Mouse (Mus musculus) MEL (cell line): ENCODE measurements around the gene Glmp. TPM values are rescaled to one million over a fixed set of nuclear protein-coding genes. Genes with fewer than 3 reads are reported as not detected.
"Not testable (repeated sequence)": the region's sequence is repeated elsewhere in the genome, so short reads cannot be mapped to it uniquely, and the experiment has no call there.

ENCODE experiments used
- DNase-seq: peaks from one replicate; pipeline ENCODE4 v3.0.0; 2011; ENCODE audit warnings: low read depth, low spot score
- H3K27ac ChIP-seq: 2 replicates; pipeline ENCODE4 v1.5.1; 2012; ENCODE audit warnings: low read depth, mild to moderate bottlenecking, control low read depth, low read length, moderate library complexity; ENCODE audit not compliant: control insufficient read depth
- H3K27me3 ChIP-seq, 2 experiments: fragments of 150-350 bp in 1 of 2; sonication (generic) in 1 of 2; 2 replicates each; pipeline ENCODE4 v1.6.1; 2012; ENCODE audit warnings: low read length in 2 of 2, mild to moderate bottlenecking in 2 of 2, improper control_type of control experiment in 1 of 2, moderate library complexity in 1 of 2; ENCODE audit not compliant: insufficient read depth in 2 of 2, control insufficient read depth in 1 of 2
- H3K36me3 ChIP-seq, 2 experiments: 2 replicates each; pipeline ENCODE4 v1.6.1; 2012 to 2014; ENCODE audit warnings: low read length in 2 of 2, improper control_type of control experiment in 1 of 2, inconsistent platforms in 1 of 2, mild to moderate bottlenecking in 1 of 2; ENCODE audit not compliant: insufficient read depth in 2 of 2, control insufficient read depth in 1 of 2
- H3K4me1 ChIP-seq, 2 experiments: fragments of 150-350 bp in 1 of 2; sonication (generic) in 1 of 2; 2 replicates each; pipeline ENCODE4 v1.6.1; 2012; ENCODE audit warnings: low read length in 2 of 2, improper control_type of control experiment in 1 of 2, mild to moderate bottlenecking in 1 of 2; ENCODE audit not compliant: insufficient read depth in 2 of 2, control insufficient read depth in 1 of 2
- H3K4me3 ChIP-seq, 2 experiments: fragments of 150-350 bp in 1 of 2; sonication (generic) in 1 of 2; 2 replicates each; pipeline ENCODE4 v1.5.1; 2012; ENCODE audit warnings: low read depth in 2 of 2, low read length in 2 of 2, mild to moderate bottlenecking in 2 of 2, moderate library complexity in 2 of 2, control low read depth in 1 of 2, improper control_type of control experiment in 1 of 2; ENCODE audit not compliant: control insufficient read depth in 1 of 2, insufficient read depth in 1 of 2
- H3K79me2 ChIP-seq: 2 replicates; pipeline ENCODE4 v1.6.1; 2012; ENCODE audit warnings: mild to moderate bottlenecking, low read length, moderate library complexity; ENCODE audit not compliant: control insufficient read depth, poor library complexity, insufficient read depth
- H3K9ac ChIP-seq: 2 replicates; pipeline ENCODE4 v1.6.1; 2012; ENCODE audit warnings: low read depth, mild to moderate bottlenecking, control low read depth, low read length, moderate library complexity; ENCODE audit not compliant: control insufficient read depth, poor library complexity, severe bottlenecking
- H3K9me3 ChIP-seq: fragments of 150-350 bp; sonication (generic); replicated peaks from 2 replicates; pipeline ENCODE4 v1.6.1; 2012; ENCODE audit warnings: mild to moderate bottlenecking, low read length, improper control_type of control experiment, moderate library complexity; ENCODE audit not compliant: insufficient read depth
- CHD1 ChIP-seq: IDR thresholded peaks from 2 replicates; pipeline ENCODE4 v1.6.1; 2012; ENCODE audit warnings: low read depth, mild to moderate bottlenecking, inconsistent platforms, low read length, improper control_type of control experiment
- E2F4 ChIP-seq: IDR thresholded peaks from 2 replicates; pipeline ENCODE4 v1.6.1; 2011; ENCODE audit warnings: low read depth, low read length, improper control_type of control experiment, borderline replicate concordance
- ELF1 ChIP-seq: IDR thresholded peaks from 2 replicates; pipeline ENCODE4 v1.6.1; 2014; ENCODE audit warnings: low read depth, mild to moderate bottlenecking, inconsistent platforms, low read length, improper control_type of control experiment, moderate library complexity
- ETS1 ChIP-seq: IDR thresholded peaks from 2 replicates; pipeline ENCODE4 v1.6.1; 2012; ENCODE audit warnings: low read depth, mild to moderate bottlenecking, inconsistent platforms, low read length, improper control_type of control experiment, moderate library complexity
- GABPA ChIP-seq: IDR thresholded peaks from 2 replicates; pipeline ENCODE4 v1.6.1; 2012; ENCODE audit warnings: low read depth, mild to moderate bottlenecking, inconsistent platforms, low read length, improper control_type of control experiment, moderate library complexity
- GATA1 ChIP-seq: IDR thresholded peaks from 2 replicates; pipeline ENCODE4 v1.6.1; 2011; ENCODE audit warnings: low read depth, low read length, improper control_type of control experiment
- HCFC1 ChIP-seq: IDR thresholded peaks from 2 replicates; pipeline ENCODE4 v1.6.1; 2012; ENCODE audit warnings: low read depth, mild to moderate bottlenecking, inconsistent platforms, low read length, improper control_type of control experiment, moderate library complexity
- JUND ChIP-seq: IDR thresholded peaks from 2 replicates; pipeline ENCODE4 v1.6.1; 2011; ENCODE audit warnings: low read depth, mild to moderate bottlenecking, improper control_type of control experiment, low read length
- KAT2A ChIP-seq: conservative IDR thresholded peaks from 2 replicates; pipeline ENCODE4 v1.6.1; 2012; ENCODE audit warnings: low read depth, low read length, improper control_type of control experiment, inconsistent platforms
- MAFK ChIP-seq: IDR thresholded peaks from 2 replicates; pipeline ENCODE4 v1.6.1; 2011; ENCODE audit warnings: low read depth, mild to moderate bottlenecking, low read length, improper control_type of control experiment, borderline replicate concordance
- MAX ChIP-seq: IDR thresholded peaks from 2 replicates; pipeline ENCODE4 v1.6.1; 2011; ENCODE audit warnings: low read length, improper control_type of control experiment
- MAZ ChIP-seq: IDR thresholded peaks from 2 replicates; pipeline ENCODE4 v1.6.1; 2012; ENCODE audit warnings: low read depth, mild to moderate bottlenecking, inconsistent platforms, low read length, improper control_type of control experiment
- MXI1 ChIP-seq: IDR thresholded peaks from 2 replicates; pipeline ENCODE4 v1.6.1; 2011; ENCODE audit warnings: mild to moderate bottlenecking, low read depth, low read length, improper control_type of control experiment
- MYB ChIP-seq: IDR thresholded peaks from 2 replicates; pipeline ENCODE4 v1.6.1; 2011; ENCODE audit warnings: mild to moderate bottlenecking, low read depth, low read length, improper control_type of control experiment
- MYC ChIP-seq: IDR thresholded peaks from 2 replicates; pipeline ENCODE4 v1.6.1; 2011; ENCODE audit warnings: low read depth, mild to moderate bottlenecking, low read length, improper control_type of control experiment, moderate library complexity
- NELFE ChIP-seq: IDR thresholded peaks from 2 replicates; pipeline ENCODE4 v1.6.1; 2011; ENCODE audit warnings: low read depth, low read length, improper control_type of control experiment
- NRF1 ChIP-seq: IDR thresholded peaks from 2 replicates; pipeline ENCODE4 v1.6.1; 2014; ENCODE audit warnings: low read depth, mild to moderate bottlenecking, inconsistent platforms, low read length, improper control_type of control experiment, moderate library complexity; ENCODE audit not compliant: poor library complexity, insufficient read depth, severe bottlenecking
- POLR2AphosphoS2 ChIP-seq: IDR thresholded peaks from 2 replicates; pipeline ENCODE4 v1.6.1; 2011; ENCODE audit warnings: low read length, improper control_type of control experiment
- RAD21 ChIP-seq: IDR thresholded peaks from 2 replicates; pipeline ENCODE4 v1.6.1; 2011; ENCODE audit warnings: mild to moderate bottlenecking, low read depth, low read length, improper control_type of control experiment
- RCOR1 ChIP-seq: IDR thresholded peaks from 2 replicates; pipeline ENCODE4 v1.6.1; 2012; ENCODE audit warnings: low read depth, mild to moderate bottlenecking, inconsistent platforms, low read length, improper control_type of control experiment
- TAL1 ChIP-seq: IDR thresholded peaks from 2 replicates; pipeline ENCODE4 v1.6.1; 2012; ENCODE audit warnings: mild to moderate bottlenecking, inconsistent platforms, low read length, moderate library complexity, mixed read lengths
- TCF12 ChIP-seq: IDR thresholded peaks from 2 replicates; pipeline ENCODE4 v1.6.1; 2014; ENCODE audit warnings: low read depth, mild to moderate bottlenecking, inconsistent platforms, low read length, improper control_type of control experiment, moderate library complexity
- UBTF ChIP-seq: IDR thresholded peaks from 2 replicates; pipeline ENCODE4 v1.6.1; 2012; ENCODE audit warnings: low read depth, mild to moderate bottlenecking, inconsistent platforms, low read length, improper control_type of control experiment, moderate library complexity, borderline replicate concordance; ENCODE audit not compliant: insufficient read depth
- ZC3H11A ChIP-seq: IDR thresholded peaks from 2 replicates; pipeline ENCODE4 v1.6.1; 2012; ENCODE audit warnings: low read depth, mild to moderate bottlenecking, inconsistent platforms, low read length, improper control_type of control experiment
- ZMIZ1 ChIP-seq: IDR thresholded peaks from 2 replicates; pipeline ENCODE4 v1.6.1; 2012; ENCODE audit warnings: low read depth, mild to moderate bottlenecking, inconsistent platforms, low read length, improper control_type of control experiment, moderate library complexity
- ZNF384 ChIP-seq: IDR thresholded peaks from 2 replicates; pipeline ENCODE4 v1.6.1; 2012; ENCODE audit warnings: low read depth, mild to moderate bottlenecking, inconsistent platforms, low read length, improper control_type of control experiment
- polyA plus RNA-seq, 2 experiments: library from polyadenylated mRNA; stranded (reverse) in 1 of 2; unstranded in 1 of 2; fragments of >175 nt in 1 of 2; fragments of >200 nt in 1 of 2; gene quantifications; 2 replicates each; pipeline versions ENCODE4 v1.2.1 to v1.2.4; 2012; ENCODE audit warnings: low replicate concordance in 2 of 2, low read depth in 1 of 2; ENCODE audit not compliant: insufficient read length in 2 of 2, insufficient read depth in 1 of 2, missing spikeins in 1 of 2
- total RNA-seq: library from RNA; depleted of rRNA; stranded (reverse); fragments of 300-350 nt; gene quantifications from 2 replicates; pipeline ENCODE4 v1.2.3, GENCODE M21; 2012

The Glmp gene
- total and polyA plus RNA-seq, 3 experiments = 47.6 to 181 TPM; not detected in 1

DNA sequence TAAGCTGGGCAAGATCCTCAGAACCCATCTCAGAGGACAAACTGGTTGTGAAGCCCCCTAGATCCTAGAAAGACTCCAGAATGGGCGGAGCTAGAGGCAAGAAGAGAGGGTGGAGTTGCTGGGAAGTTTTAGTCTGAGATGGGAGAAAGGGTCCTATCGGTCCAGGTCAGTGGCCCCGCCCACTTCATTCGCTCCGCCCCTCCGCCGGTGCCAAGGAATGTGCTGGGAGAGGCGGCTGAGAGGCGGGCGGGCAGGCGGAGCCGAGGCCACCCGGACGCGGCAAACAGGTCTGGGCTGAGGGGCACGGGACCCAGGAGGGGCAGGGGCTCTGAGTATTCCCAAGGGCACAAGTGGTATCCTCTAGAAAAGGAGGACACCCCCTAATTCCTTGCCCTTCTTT, 39.5 kb downstream of the Glmp start, which contains the start of gene Paqr6:
Gene Paqr6 (plus strand): TSS at position 248 of the 400 bp plus-strand sequence.
- no peaks in the 10 kb centered on the region; a peak in 1 of 4 replicates for H3K36me3 ChIP-seq
- no peak within 1 kb of the TSS for H3K27ac ChIP-seq
- no peaks in the 10 kb centered on the region for H3K9me3 ChIP-seq
- no peaks in the 10 kb centered on the region for H3K4me1 ChIP-seq
- H3K4me3 ChIP-seq = no peak within 1 kb of the TSS
- H3K9ac ChIP-seq = no peak within 1 kb of the TSS
- no peaks in the 10 kb centered on the region for H3K79me2 ChIP-seq
- TF ChIP-seq ZC3H11A = no peak
- no peak for TF ChIP-seq CHD1
- no peak for TF ChIP-seq MXI1
- TF ChIP-seq NELFE = no peak
- TF ChIP-seq ZMIZ1 = no peak
- TF ChIP-seq MAFK = no peak
- TF ChIP-seq RCOR1 = no peak
- TF ChIP-seq UBTF = no peak
- no peak for TF ChIP-seq ETS1
- no peak for TF ChIP-seq ZNF384
- TF ChIP-seq RAD21 = no peak
- TF ChIP-seq POLR2AphosphoS2 = no peak
- no peak for TF ChIP-seq KAT2A
- TF ChIP-seq MYB = no peak
- no peak for TF ChIP-seq GATA1
- no peaks in the 10 kb centered on the region for H3K27me3 ChIP-seq
- no peak for DNase-seq

DNA sequence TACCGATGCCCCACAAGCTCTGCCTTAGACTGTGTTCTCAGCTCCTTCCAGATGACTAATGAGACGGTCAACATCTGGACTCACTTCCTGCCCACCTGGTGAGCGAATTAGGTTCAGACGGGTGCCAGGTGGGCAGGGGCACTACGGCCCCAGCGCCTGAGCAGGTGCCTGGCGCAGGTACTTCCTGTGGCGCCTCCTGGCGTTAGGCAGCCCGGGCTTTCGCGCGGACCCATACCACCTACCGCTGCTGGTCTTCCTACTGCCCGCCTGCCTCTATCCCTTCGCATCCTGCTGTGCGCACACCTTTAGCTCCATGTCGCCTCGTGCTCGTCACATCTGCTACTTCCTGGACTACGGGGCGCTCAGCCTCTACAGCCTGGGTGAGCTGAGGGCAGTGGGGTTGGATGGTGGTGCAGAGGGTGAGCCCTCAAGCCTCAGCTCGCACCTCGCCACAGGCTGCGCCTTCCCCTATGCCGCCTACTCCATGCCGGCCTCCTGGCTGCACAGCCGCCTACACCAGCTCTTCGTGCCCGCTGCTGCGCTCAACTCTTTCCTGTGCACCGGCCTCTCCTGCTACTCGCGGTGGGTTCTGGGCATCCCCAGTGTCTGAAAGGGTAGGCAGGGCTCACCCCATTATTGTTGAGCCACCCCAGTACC, 41.0 kb downstream of the Glmp start:
- no peak overlapping the region for H3K4me3 ChIP-seq
- no peak overlapping the region for H3K9ac ChIP-seq
- no peaks in the 10 kb centered on the region for H3K36me3 ChIP-seq
- H3K4me1 ChIP-seq = no peaks in the 10 kb centered on the region
- no peaks in the 10 kb centered on the region for H3K79me2 ChIP-seq
- H3K9me3 ChIP-seq = no peaks in the 10 kb centered on the region
- DNase-seq = no peak
- no peak overlapping the region for H3K27ac ChIP-seq
- TF ChIP-seq TCF12 (no peak), RAD21 (no peak), ETS1 (no peak), E2F4 (no peak), JUND (no peak), GABPA (no peak), KAT2A (no peak), POLR2AphosphoS2 (no peak), TAL1 (no peak), NRF1 (no peak), HCFC1 (no peak), ZNF384 (no peak), ELF1 (no peak), UBTF (no peak), MAX (no peak), MAZ (no peak), MYB (no peak), MYC (no peak), ZC3H11A (no peak), MXI1 (no peak)
- no peaks in the 10 kb centered on the region for H3K27me3 ChIP-seq

GRCm38 (mm10) chr3:88366830-88367428, 42.1 kb downstream of the Glmp start:
- not testable (repeated sequence) for H3K27ac ChIP-seq, H3K9ac ChIP-seq

More at GRCm38 (mm10) chr3:88366830-88367428, 42.1 kb downstream of the Glmp start:
- H3K27me3 ChIP-seq, DNase-seq, H3K4me3 ChIP-seq, H3K4me1 ChIP-seq, H3K9me3 ChIP-seq, H3K79me2 ChIP-seq, H3K36me3 ChIP-seq: not testable (repeated sequence)
